Mouse (Mus musculus): Measurements from ENCODE around the gene Ctcfl.

DNA sequence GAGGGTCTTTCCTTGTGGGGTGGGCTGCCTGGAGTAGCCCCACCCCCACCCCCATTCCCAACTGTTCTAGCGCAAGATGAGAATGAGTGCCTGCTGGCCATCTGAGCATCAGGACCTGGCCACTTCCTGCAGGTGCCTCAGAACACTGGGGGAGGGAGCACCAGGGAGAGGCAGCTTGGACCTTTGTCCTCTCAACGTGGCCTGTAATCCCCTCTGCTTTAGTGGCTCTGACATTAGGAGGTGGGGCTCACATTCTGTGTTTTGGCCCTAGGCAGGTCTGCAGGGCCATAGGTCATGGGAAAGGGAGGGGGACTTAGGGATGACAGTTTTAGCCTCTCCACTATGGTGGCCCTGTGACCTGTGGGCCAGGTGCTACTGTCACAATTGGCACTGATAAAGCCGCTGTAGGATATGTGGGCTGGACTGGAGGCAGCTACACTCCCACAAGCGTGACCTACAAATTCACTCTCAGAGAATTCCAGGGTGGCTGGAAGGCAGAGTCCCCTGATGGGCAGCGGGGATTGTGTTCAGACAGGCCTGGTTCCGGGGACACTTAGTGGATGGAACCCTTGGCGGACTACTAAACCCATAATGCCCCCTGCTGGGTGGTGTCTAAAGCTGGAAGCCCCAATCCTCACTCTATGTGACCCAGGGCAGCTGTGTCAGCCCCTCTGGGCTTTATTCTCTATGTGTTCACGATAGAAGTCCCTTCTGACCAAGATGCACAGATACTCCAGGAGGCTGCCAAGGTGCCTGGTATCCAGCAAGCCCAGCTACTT is 68.5 kb downstream of the Ctcfl start:
- no peak for TF ChIP-seq MAFK (IDR thresholded peaks at IDR 0.05; ENCODE audit: insufficient read depth, low read depth, low read length)
- no peak for TF ChIP-seq HCFC1 (IDR thresholded peaks at IDR 0.05; ENCODE audit: borderline replicate concordance, insufficient read depth, low read length)
- TF ChIP-seq ZC3H11A (IDR thresholded peaks at IDR 0.05; ENCODE audit: borderline replicate concordance, low read depth, low read length): no peak
